Mouse (Mus musculus) cerebellum, postnatal 36 days (tissue): Measurements from ENCODE around the gene 1700129C05Rik.

Source experiments
- DNase-seq, 2 experiments: peaks; one replicate each; pipeline ENCODE4 v3.0.0; 2021 to 2022; ENCODE audit warnings: mixed read lengths in 2 of 2

Gene 1700129C05Rik

DNA sequence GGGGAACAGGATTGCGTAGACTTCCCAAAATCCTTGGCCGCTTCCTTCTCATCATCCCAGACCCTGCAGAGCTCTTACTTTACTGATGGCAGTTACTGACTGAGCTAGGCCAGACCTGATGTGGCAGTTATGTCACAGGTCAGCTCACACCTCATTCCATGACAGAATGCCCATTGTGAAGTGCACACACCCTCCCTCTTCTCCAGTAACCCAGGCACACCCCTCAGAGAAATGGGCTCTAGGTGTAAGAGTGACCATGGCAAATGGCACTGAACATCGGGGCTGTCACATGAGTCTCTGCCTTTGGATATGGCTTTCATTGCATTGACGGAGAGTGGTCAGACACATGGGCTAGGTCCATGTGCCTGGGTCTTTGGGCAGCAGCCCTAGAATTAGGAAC, at the start of gene 1700129C05Rik:
TSS of gene 1700129C05Rik (minus strand) at position 101 of the 400 bp plus-strand sequence.
- DNase-seq = no peak

DNA sequence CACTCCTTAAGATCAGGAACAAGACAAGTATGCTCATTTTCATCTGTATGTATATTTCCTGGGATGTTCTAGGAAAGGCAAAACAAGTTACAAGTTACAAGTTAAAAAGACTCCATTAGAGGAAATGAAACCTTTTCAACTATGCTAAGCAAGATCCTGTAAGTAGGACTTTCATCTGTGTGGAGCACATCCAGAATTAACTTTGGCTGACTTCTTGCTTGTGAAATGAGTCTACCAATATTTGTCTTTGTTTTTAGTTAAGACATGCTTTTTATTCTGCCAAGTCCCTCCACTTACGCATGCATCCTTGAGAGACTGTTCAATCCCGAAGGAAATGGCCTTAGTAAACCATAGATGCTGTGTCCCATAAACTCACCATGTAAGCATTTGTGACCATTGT, 43.4 kb upstream of the 1700129C05Rik start:
- DNase-seq = no peak

GRCm38 (mm10) chr14:59185514-59185913, 42.8 kb upstream of the 1700129C05Rik start:
- no peak for DNase-seq

GRCm38 (mm10) chr14:59182732-59183131, 40.0 kb upstream of the 1700129C05Rik start:
- no peak for DNase-seq

- DNase-seq = no peak
These were observed 36.0 kb upstream of the 1700129C05Rik start, which contains the start of gene Gm5142 for GRCm38 (mm10) chr14:59178649-59179048. TSS of gene Gm5142 (minus strand) at chr14:59178749.

GRCm38 (mm10) chr14:59157016-59157698, 14.5 kb upstream of the 1700129C05Rik start:
- no peak for DNase-seq

GRCm38 (mm10) chr14:59155589-59155988, 12.9 kb upstream of the 1700129C05Rik start:
- DNase-seq = no peak

DNA sequence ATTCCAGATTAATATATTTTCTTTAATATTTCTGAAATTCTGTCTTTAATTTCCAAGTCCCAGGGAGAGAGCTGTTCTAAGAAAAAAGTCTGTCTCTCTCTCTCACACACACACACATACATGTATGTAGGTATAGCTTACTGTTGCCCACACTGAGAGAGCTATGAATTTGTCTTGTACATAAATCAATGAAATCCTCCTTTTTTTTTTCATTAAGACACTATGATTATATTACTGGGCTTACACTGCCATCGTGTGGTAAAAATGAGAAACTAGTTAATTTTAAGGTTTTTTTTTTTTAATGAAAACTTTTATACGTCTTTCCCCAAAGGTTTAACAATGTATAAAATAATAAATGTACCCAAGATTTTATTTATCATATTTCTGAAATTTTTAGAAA, 28.4 kb downstream of the 1700129C05Rik start:
- DNase-seq = no peak

DNA sequence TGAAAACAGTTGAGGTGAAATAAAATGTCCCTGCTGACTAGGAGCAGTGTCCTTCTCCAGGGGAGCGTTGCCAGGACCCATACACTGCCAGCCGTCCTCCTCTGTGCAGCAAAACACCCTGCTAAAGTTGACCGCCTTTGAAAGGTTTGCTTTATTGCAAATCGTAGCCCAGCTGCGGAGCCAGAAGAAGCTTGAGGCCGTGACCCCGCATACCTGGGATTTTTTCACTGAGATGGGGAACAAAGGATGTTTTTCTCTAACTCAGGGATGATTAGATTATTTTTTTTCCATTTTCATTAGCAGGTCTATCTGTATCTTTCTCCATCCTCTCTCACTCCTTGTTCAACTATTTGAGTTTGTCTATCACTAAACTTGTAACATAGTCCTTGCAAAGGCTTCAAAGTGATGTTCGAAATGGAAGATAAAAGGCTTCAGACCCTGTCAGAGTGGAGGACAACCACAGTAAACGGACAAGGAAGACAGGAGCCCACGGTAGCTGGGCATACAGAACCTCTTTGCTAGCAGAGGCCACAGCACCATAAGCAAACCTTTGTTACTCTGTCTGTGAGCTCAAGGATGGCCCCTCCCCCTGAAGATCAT, 38.6 kb downstream of the 1700129C05Rik start:
- DNase-seq = no peak

- no peak for DNase-seq
These were observed 49.1 kb downstream of the 1700129C05Rik start for GRCm38 (mm10) chr14:59093601-59094000.

DNA sequence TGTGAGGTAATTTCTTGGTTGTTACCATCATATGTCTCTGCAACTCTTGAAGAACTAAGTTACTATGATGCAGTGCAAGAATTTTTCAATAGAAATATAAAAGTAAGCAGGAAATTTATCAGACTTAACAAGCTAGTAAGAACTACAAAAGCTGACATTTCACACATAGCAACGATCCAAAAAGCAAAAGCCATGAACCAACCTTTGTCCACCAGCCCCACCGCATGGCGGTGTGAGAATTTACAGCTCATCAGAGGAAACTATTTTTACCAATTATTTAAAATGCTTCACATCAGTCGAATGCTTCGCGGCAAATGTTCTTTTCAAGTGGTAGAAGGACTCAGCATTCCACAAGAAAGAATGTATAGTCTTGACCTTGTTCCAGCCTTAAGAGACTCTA, 58.3 kb downstream of the 1700129C05Rik start:
- peak; percentile 57 to 69 for DNase-seq
